Mouse (Mus musculus): ENCODE measurements around the gene Mrps35. TPM values are rescaled to one million over a fixed set of nuclear protein-coding genes. Genes with fewer than 3 reads are reported as not detected.

Mrps35 gene
- polyA plus RNA-seq, 1 experiment from 2014 or later, result 89.5 TPM

DNA sequence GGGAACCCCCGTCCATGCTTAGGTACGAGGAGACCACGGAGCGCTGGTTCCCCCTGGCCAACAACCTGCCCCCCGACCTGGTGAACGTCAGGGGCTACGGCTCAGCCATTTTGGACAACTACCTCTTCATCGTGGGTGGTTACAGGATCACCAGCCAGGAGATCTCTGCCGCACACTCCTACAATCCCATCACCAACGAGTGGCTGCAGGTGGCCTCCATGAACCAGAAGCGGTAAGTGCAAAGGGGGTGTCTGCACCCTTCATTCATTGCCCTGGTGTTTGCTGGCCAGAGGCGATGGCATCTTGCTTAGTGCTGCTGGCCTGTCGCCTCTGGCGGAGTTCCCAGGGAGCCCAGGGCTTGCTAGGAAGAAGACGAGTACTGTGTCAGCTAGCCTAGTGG, 49.6 kb downstream of the Mrps35 start:
- H3K9ac ChIP-seq, result peak overlapping the region; percentile 82
- 1% methylated on average over 15 of the region's 15 CpGs for WGBS
- H3K27me3 ChIP-seq, result peaks cover 12% of the 10 kb centered on the region
- ATAC-seq (ENCODE audit: low FRiP score), result peak; percentile 9; the same call in 1 of the 2 replicates
- no peaks in the 10 kb centered on the region for H3K9me3 ChIP-seq
- peak overlapping the region; percentile 71 for H3K27ac ChIP-seq
- no peaks in the 10 kb centered on the region for H3K36me3 ChIP-seq (replicated peaks)
- H3K4me3 ChIP-seq (replicated peaks), result peak overlapping the region; percentile 74
- H3K4me1 ChIP-seq, result peaks cover 27% of the 10 kb centered on the region
- H3K4me2 ChIP-seq, result peak overlapping the region; percentile 93

DNA sequence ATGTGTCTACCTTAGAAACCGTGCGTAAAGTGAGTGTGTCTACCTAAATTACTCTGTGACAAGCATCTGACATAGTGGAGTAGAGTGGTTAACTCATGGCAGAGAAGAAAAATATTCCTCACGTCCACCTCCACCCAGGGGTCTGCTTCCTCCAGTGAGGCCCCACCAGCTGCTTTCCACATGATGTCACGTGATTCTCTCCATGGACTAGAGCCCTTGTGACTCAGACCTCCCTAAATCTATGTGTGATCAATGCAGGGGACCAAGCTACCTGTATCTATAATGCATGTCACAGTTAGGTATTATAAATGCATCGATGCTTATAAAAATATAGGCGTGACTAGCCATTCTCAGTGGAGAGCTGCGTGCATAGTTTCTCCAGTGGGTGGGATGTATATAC, 52.2 kb downstream of the Mrps35 start:
- no peak overlapping the region for H3K27ac ChIP-seq
- H3K4me1 ChIP-seq, result peaks cover 26% of the 10 kb centered on the region
- H3K27me3 ChIP-seq, result peaks cover 5% of the 10 kb centered on the region
- H3K9me3 ChIP-seq, result no peaks in the 10 kb centered on the region
- no peak overlapping the region for H3K4me3 ChIP-seq (replicated peaks)
- no peak overlapping the region for H3K4me2 ChIP-seq
- no peaks in the 10 kb centered on the region for H3K36me3 ChIP-seq (replicated peaks)
- WGBS, result 88% methylated on average over 7 of the region's 7 CpGs
- no peak for ATAC-seq (ENCODE audit: low FRiP score)
- no peak overlapping the region for H3K9ac ChIP-seq

- no peak overlapping the region for H3K4me3 ChIP-seq (replicated peaks)
- no peak overlapping the region for H3K9ac ChIP-seq
These were observed 53.5 kb downstream of the Mrps35 start for GRCm38 (mm10) chr6:147096109-147096508.

DNA sequence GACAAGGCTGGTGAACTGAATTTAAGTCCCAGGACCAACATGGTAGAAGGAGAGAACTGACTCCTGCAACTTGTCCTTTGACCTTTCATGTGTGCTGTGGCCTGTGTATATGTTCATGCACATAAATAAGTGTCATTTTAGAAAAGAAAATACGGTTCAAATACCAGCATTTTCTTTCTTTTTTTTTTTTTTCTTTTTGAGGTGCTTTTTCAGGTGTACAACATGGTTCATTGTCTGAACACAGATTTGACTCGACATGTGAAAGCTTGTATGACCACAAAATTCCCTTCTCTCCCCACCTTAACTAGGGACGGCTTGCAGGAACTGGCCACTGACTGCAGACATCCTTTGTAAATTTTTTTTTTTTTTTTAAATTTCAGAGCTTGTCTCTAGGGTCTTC, 54.4 kb downstream of the Mrps35 start:
- Histone ChIP-seq H3K36me3 (replicated peaks) (no peaks in the 10 kb centered on the region), H3K9me3 (no peaks in the 10 kb centered on the region), H3K27me3 (no peaks in the 10 kb centered on the region), H3K4me1 (peaks cover 22% of the 10 kb centered on the region), H3K4me2 (no peak overlapping the region), H3K4me3 (replicated peaks) (no peak overlapping the region), H3K27ac (no peak overlapping the region), H3K9ac (no peak overlapping the region)
- ATAC-seq (ENCODE audit: low FRiP score), result no peak
- 78% methylated on average over 3 of the region's 3 CpGs for WGBS

More at GRCm38 (mm10) chr6:147096109-147096508, 53.5 kb downstream of the Mrps35 start:
- Histone ChIP-seq H3K36me3 (replicated peaks) (no peaks in the 10 kb centered on the region), H3K9me3 (no peaks in the 10 kb centered on the region), H3K27ac (no peak overlapping the region), H3K27me3 (no peaks in the 10 kb centered on the region), H3K4me1 (peaks cover 22% of the 10 kb centered on the region), H3K4me2 (no peak overlapping the region)
- WGBS, result 94% methylated on average over 4 of the region's 4 CpGs
- ATAC-seq (ENCODE audit: low FRiP score), result no peak

DNA sequence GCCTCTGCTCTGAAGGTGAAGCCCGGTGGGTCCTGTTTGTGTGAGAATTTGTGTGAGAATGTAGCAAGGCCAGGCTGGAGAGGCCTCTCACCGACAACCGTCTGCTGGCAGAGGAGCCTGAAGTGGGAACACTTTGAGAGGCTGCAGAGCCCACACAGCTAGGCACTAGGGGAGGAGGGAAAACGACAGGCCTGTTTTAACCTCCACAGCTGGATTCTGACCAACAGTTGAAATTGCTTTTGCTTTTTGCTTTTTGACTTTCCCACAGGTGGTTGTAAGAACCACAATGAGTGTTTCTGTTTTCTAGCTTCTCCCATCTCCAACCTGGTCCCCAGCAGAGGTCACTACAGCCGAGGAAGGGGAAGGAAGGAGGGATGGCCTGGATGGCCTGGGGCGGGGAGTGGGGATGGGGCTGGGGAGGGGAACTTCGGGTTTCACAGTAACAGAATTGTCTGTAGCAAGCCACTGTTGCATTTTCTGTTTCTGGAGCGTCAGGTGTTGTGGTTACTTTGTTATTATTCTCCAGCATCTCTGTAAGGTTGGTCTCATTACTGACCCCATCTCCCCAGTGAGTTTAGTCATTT, 54.9 kb downstream of the Mrps35 start:
- no peak overlapping the region for H3K4me3 ChIP-seq (replicated peaks)
- 52% methylated on average over 8 of the region's 8 CpGs for WGBS
- H3K27me3 ChIP-seq, result no peaks in the 10 kb centered on the region
- no peak overlapping the region for H3K9ac ChIP-seq
- H3K4me2 ChIP-seq, result no peak overlapping the region
- no peaks in the 10 kb centered on the region for H3K36me3 ChIP-seq (replicated peaks)
- no peak for ATAC-seq (ENCODE audit: low FRiP score)
- H3K9me3 ChIP-seq, result no peaks in the 10 kb centered on the region
- H3K27ac ChIP-seq, result no peak overlapping the region
- peaks cover 20% of the 10 kb centered on the region for H3K4me1 ChIP-seq

GRCm38 (mm10) chr6:147099458-147100277, 57.1 kb downstream of the Mrps35 start:
- Histone ChIP-seq H3K27me3 (no peaks in the 10 kb centered on the region), H3K4me1 (peaks cover 2% of the 10 kb centered on the region; the same call in 1 of the 2 replicates), H3K4me2 (no peak overlapping the region), H3K4me3 (replicated peaks) (no peak overlapping the region), H3K9ac (no peak overlapping the region), H3K27ac (no peak overlapping the region), H3K36me3 (replicated peaks) (peaks cover 14% of the 10 kb centered on the region; the same call in 1 of the 2 replicates), H3K9me3 (no peaks in the 10 kb centered on the region)
- no peak for ATAC-seq (ENCODE audit: low FRiP score)
- WGBS, result 83% methylated on average over 19 of the region's 19 CpGs

GRCm38 (mm10) chr6:147102293-147102692, 59.7 kb downstream of the Mrps35 start:
- no peak overlapping the region for H3K27ac ChIP-seq
- H3K27me3 ChIP-seq, result no peaks in the 10 kb centered on the region
- no peak overlapping the region for H3K4me3 ChIP-seq (replicated peaks)
- 84% methylated on average over 3 of the region's 3 CpGs for WGBS
- H3K4me1 ChIP-seq, result no peaks in the 10 kb centered on the region
- no peaks in the 10 kb centered on the region for H3K9me3 ChIP-seq
- H3K4me2 ChIP-seq, result no peak overlapping the region
- H3K36me3 ChIP-seq (replicated peaks), result peaks cover 21% of the 10 kb centered on the region; the same call in 1 of the 2 replicates
- no peak for ATAC-seq (ENCODE audit: low FRiP score)
- no peak overlapping the region for H3K9ac ChIP-seq

DNA sequence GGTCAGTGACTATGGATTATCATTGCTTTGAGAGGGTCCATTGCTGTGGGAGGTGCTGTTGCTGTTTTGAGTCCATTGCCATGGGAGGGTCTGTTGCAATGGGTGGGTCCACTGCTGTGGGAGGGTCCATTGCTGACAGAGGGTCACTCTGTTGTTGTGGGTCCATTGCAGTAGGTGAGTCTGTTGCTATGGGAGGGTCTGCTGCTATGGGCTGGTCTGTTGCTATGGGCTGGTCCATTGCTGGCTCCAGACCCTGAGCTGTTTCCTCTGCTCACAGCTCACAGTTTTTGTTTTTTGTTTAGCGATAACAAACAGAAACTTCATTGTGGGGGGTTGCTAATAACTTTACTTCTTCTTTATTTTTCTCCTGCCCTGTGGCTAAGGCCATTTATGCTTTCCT, 63.0 kb downstream of the Mrps35 start:
- H3K4me3 ChIP-seq (replicated peaks), result no peak overlapping the region
- 95% methylated on average over 1 of the region's 1 CpGs for WGBS
- H3K27ac ChIP-seq, result no peak overlapping the region
- no peak for ATAC-seq (ENCODE audit: low FRiP score)
- H3K27me3 ChIP-seq, result no peaks in the 10 kb centered on the region
- no peaks in the 10 kb centered on the region for H3K9me3 ChIP-seq
- H3K36me3 ChIP-seq (replicated peaks), result peaks cover 36% of the 10 kb centered on the region
- no peak overlapping the region for H3K4me2 ChIP-seq
- H3K4me1 ChIP-seq, result no peaks in the 10 kb centered on the region
- no peak overlapping the region for H3K9ac ChIP-seq

DNA sequence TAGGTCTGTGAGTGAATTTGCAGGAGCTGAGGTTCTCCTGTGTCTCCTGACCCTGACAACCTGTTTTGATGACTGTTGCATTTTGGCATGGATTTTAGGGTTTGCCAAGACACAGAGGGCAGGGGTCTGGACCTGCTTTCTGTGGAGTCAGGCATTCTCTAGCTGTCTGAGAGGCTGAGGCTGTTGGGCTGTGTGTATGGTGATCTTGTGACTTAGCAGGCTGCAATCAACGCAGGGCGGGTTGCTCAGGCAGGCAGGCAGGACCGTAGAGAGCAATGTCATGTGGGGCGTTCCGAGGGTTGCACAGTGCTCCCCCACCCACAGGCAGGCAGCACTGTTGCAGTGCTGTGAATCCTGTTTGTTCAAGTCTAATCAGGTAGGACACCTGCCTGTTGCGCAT, 64.2 kb downstream of the Mrps35 start:
- H3K4me1 ChIP-seq, result no peaks in the 10 kb centered on the region
- no peak for ATAC-seq (ENCODE audit: low FRiP score)
- 96% methylated on average over 6 of the region's 6 CpGs for WGBS
- H3K27ac ChIP-seq, result no peak overlapping the region
- no peak overlapping the region for H3K9ac ChIP-seq
- no peaks in the 10 kb centered on the region for H3K27me3 ChIP-seq
- no peaks in the 10 kb centered on the region for H3K9me3 ChIP-seq
- H3K4me2 ChIP-seq, result no peak overlapping the region
- no peak overlapping the region for H3K4me3 ChIP-seq (replicated peaks)
- H3K36me3 ChIP-seq (replicated peaks), result peaks cover 36% of the 10 kb centered on the region

- WGBS, result 82% methylated on average over 7 of the region's 7 CpGs
These were observed 66.7 kb downstream of the Mrps35 start for GRCm38 (mm10) chr6:147109283-147109682.

DNA sequence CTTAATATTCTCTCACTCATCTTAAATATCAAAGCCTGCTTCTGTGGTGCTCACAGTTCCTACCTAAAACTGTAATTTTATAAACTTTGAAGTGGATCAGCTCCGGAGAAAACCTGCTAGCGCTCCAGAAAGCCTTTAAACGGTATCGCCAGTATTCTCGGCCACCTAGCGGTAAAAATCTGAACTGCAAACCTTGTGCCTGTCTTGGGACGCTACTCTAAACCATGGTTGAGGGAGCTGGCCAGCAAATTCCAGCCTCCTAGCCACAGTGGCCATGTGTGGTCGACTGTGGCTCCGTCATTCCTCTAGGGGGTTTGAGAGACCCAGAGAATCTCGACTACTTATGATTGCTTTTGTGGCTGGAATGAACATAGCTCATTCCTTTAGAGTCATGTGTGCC, 74.0 kb downstream of the Mrps35 start:
- peak; percentile 76; the same call in 1 of the 2 replicates for ATAC-seq (ENCODE audit: low FRiP score)
- H3K9me3 ChIP-seq, result no peaks in the 10 kb centered on the region
- H3K4me2 ChIP-seq, result no peak overlapping the region
- no peak overlapping the region for H3K27ac ChIP-seq
- no peaks in the 10 kb centered on the region for H3K27me3 ChIP-seq
- no peaks in the 10 kb centered on the region for H3K4me1 ChIP-seq
- H3K36me3 ChIP-seq (replicated peaks), result peaks cover 5% of the 10 kb centered on the region; the same call in 1 of the 2 replicates
- H3K9ac ChIP-seq, result no peak overlapping the region
- H3K4me3 ChIP-seq (replicated peaks), result no peak overlapping the region
- 12% methylated on average over 10 of the region's 10 CpGs for WGBS

More at GRCm38 (mm10) chr6:147109283-147109682, 66.7 kb downstream of the Mrps35 start:
- ATAC-seq (ENCODE audit: low FRiP score), result no peak
- peaks cover 32% of the 10 kb centered on the region for H3K36me3 ChIP-seq (replicated peaks)
- H3K9ac ChIP-seq, result no peak overlapping the region
- no peaks in the 10 kb centered on the region for H3K9me3 ChIP-seq
- no peak overlapping the region for H3K4me3 ChIP-seq (replicated peaks)
- H3K4me2 ChIP-seq, result no peak overlapping the region
- no peaks in the 10 kb centered on the region for H3K27me3 ChIP-seq
- H3K4me1 ChIP-seq, result no peaks in the 10 kb centered on the region
- no peak overlapping the region for H3K27ac ChIP-seq

DNA sequence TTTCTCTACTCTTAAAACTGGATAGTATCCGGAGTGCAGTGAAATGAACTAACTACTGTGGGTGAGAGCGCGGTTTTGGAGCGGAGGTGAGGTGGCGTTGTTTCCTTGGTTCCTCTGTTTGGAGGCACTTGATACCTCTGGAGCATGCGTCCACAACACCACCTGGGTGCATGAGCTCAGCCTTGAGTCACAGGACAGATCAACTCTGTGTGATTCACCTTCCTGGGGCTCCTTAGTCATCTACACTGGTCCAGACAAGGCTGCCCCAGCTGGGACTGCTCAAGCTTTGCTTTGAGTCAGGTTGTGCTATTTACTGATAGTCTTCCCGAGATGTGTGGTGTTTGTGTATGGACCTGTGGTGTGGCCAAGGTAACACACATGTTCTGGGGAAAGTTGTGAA, 75.2 kb downstream of the Mrps35 start:
- Histone ChIP-seq H3K4me3 (replicated peaks) (no peak overlapping the region), H3K27me3 (no peaks in the 10 kb centered on the region), H3K27ac (no peak overlapping the region), H3K4me1 (no peaks in the 10 kb centered on the region), H3K36me3 (replicated peaks) (no peaks in the 10 kb centered on the region), H3K4me2 (no peak overlapping the region), H3K9me3 (no peaks in the 10 kb centered on the region), H3K9ac (no peak overlapping the region)
- WGBS, result 93% methylated on average over 7 of the region's 7 CpGs
- no peak for ATAC-seq (ENCODE audit: low FRiP score)

DNA sequence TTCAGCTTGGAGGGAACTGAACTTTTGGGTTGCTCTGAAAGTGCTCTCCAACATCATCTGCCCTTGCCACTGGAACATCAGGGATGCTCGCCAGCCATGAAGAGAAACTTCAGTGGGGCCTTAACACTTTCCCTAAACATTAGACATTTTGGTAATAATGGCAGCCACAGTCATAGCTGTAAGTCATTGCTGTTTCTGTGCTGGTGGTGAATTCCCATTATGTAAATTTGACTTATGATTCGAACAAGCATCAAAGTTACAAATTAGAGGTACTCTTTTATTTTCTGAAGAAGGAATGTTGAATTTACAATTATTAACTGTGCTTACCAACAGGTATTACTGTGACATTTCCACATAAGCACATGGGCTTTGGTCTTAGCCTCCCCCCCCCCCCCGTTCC, 75.6 kb downstream of the Mrps35 start:
- H3K36me3 ChIP-seq (replicated peaks), result no peaks in the 10 kb centered on the region
- no peak overlapping the region for H3K9ac ChIP-seq
- H3K4me2 ChIP-seq, result no peak overlapping the region
- ATAC-seq (ENCODE audit: low FRiP score), result no peak
- no peaks in the 10 kb centered on the region for H3K9me3 ChIP-seq
- no peak overlapping the region for H3K27ac ChIP-seq
- 87% methylated on average over 3 of the region's 3 CpGs for WGBS
- no peaks in the 10 kb centered on the region for H3K4me1 ChIP-seq
- no peaks in the 10 kb centered on the region for H3K27me3 ChIP-seq
- H3K4me3 ChIP-seq (replicated peaks), result no peak overlapping the region

Measured in forebrain, embryonic 12.5 days (tissue).